Mouse (Mus musculus): ENCODE results near the gene Svep1. TPM values are rescaled to one million over a fixed set of nuclear protein-coding genes. Genes with fewer than 3 reads are reported as not detected.

Svep1 gene
- polyA plus RNA-seq, 1 experiment = 2.7 TPM

- no peak overlapping the region for H3K27ac ChIP-seq (ENCODE audit: insufficient read depth, low read depth, low read length)
- no peaks in the 10 kb centered on the region for H3K4me1 ChIP-seq (ENCODE audit: control insufficient read depth, insufficient read depth, insufficient read length, low read length)
- H3K36me3 ChIP-seq (ENCODE audit: control insufficient read depth, insufficient read depth, low read length) = no peaks in the 10 kb centered on the region
- 56% methylated on average over 6 of the region's 6 CpGs for WGBS
- TF ChIP-seq CTCF (IDR thresholded peaks at IDR 0.05; ENCODE audit: extremely low read depth, insufficient read length, insufficient replicate concordance, low read depth, low read length) (no peak), POLR2A (IDR thresholded peaks at IDR 0.05; ENCODE audit: low read depth, low read length) (no peak)
- H3K4me3 ChIP-seq (ENCODE audit: low read depth, low read length) = no peak overlapping the region
- peaks cover 6% of the 10 kb centered on the region; the same call in 1 of the 2 replicates for H3K27me3 ChIP-seq (ENCODE audit: control insufficient read depth, insufficient read depth, low read length)
These were observed 4.7 kb upstream of the Svep1 start for GRCm38 (mm10) chr4:58211374-58211773.

- TF ChIP-seq POLR2A (IDR thresholded peaks at IDR 0.05; ENCODE audit: low read depth, low read length) (no peak), CTCF (IDR thresholded peaks at IDR 0.05; ENCODE audit: extremely low read depth, insufficient read length, insufficient replicate concordance, low read depth, low read length) (no peak)
- 43% methylated on average over 5 of the region's 5 CpGs for WGBS
- H3K36me3 ChIP-seq (ENCODE audit: control insufficient read depth, insufficient read depth, low read length) = no peaks in the 10 kb centered on the region
- H3K27me3 ChIP-seq (ENCODE audit: control insufficient read depth, insufficient read depth, low read length) = peaks cover 13% of the 10 kb centered on the region
- H3K4me1 ChIP-seq (ENCODE audit: control insufficient read depth, insufficient read depth, insufficient read length, low read length) = no peaks in the 10 kb centered on the region
- H3K27ac ChIP-seq (ENCODE audit: insufficient read depth, low read depth, low read length) = no peak overlapping the region
- H3K4me3 ChIP-seq (ENCODE audit: low read depth, low read length) = no peak overlapping the region
These were observed 4.0 kb upstream of the Svep1 start for GRCm38 (mm10) chr4:58210557-58211090.

GRCm38 (mm10) chr4:58205750-58206114, 927 bp downstream of the Svep1 start:
- 3% methylated on average over 31 of the region's 31 CpGs for WGBS
- peaks cover 16% of the 10 kb centered on the region for H3K27me3 ChIP-seq (ENCODE audit: control insufficient read depth, insufficient read depth, low read length)
- H3K36me3 ChIP-seq (ENCODE audit: control insufficient read depth, insufficient read depth, low read length) = no peaks in the 10 kb centered on the region
- no peak for TF ChIP-seq CTCF (IDR thresholded peaks at IDR 0.05; ENCODE audit: extremely low read depth, insufficient read length, insufficient replicate concordance, low read depth, low read length)
- TF ChIP-seq POLR2A (IDR thresholded peaks at IDR 0.05; ENCODE audit: low read depth, low read length) = no peak
- peak overlapping the region; percentile 74 for H3K4me3 ChIP-seq (ENCODE audit: low read depth, low read length)
- H3K27ac ChIP-seq (ENCODE audit: insufficient read depth, low read depth, low read length) = peak overlapping the region; percentile 59
- H3K4me1 ChIP-seq (ENCODE audit: control insufficient read depth, insufficient read depth, insufficient read length, low read length) = no peaks in the 10 kb centered on the region

- Histone ChIP-seq H3K27ac (ENCODE audit: insufficient read depth, low read depth, low read length) (no peak overlapping the region), H3K27me3 (ENCODE audit: control insufficient read depth, insufficient read depth, low read length) (peaks cover 13% of the 10 kb centered on the region), H3K4me1 (ENCODE audit: control insufficient read depth, insufficient read depth, insufficient read length, low read length) (no peaks in the 10 kb centered on the region), H3K4me3 (ENCODE audit: low read depth, low read length) (no peak overlapping the region), H3K36me3 (ENCODE audit: control insufficient read depth, insufficient read depth, low read length) (no peaks in the 10 kb centered on the region)
- WGBS = 74% methylated on average over 2 of the region's 2 CpGs
- TF ChIP-seq CTCF (IDR thresholded peaks at IDR 0.05; ENCODE audit: extremely low read depth, insufficient read length, insufficient replicate concordance, low read depth, low read length) (no peak), POLR2A (IDR thresholded peaks at IDR 0.05; ENCODE audit: low read depth, low read length) (no peak)
These were observed 5.0 kb downstream of the Svep1 start for GRCm38 (mm10) chr4:58201703-58202102.

GRCm38 (mm10) chr4:58200826-58201225, 5.8 kb downstream of the Svep1 start:
- H3K4me3 ChIP-seq (ENCODE audit: low read depth, low read length) = no peak overlapping the region
- H3K27me3 ChIP-seq (ENCODE audit: control insufficient read depth, insufficient read depth, low read length) = peaks cover 5% of the 10 kb centered on the region
- H3K36me3 ChIP-seq (ENCODE audit: control insufficient read depth, insufficient read depth, low read length) = no peaks in the 10 kb centered on the region
- 61% methylated on average over 4 of the region's 4 CpGs for WGBS
- TF ChIP-seq POLR2A (IDR thresholded peaks at IDR 0.05; ENCODE audit: low read depth, low read length) (no peak), CTCF (IDR thresholded peaks at IDR 0.05; ENCODE audit: extremely low read depth, insufficient read length, insufficient replicate concordance, low read depth, low read length) (no peak)
- H3K4me1 ChIP-seq (ENCODE audit: control insufficient read depth, insufficient read depth, insufficient read length, low read length) = no peaks in the 10 kb centered on the region
- no peak overlapping the region for H3K27ac ChIP-seq (ENCODE audit: insufficient read depth, low read depth, low read length)

- no peaks in the 10 kb centered on the region for H3K27me3 ChIP-seq (ENCODE audit: control insufficient read depth, insufficient read depth, low read length)
- no peak overlapping the region for H3K4me3 ChIP-seq (ENCODE audit: low read depth, low read length)
- no peak overlapping the region for H3K27ac ChIP-seq (ENCODE audit: insufficient read depth, low read depth, low read length)
- H3K36me3 ChIP-seq (ENCODE audit: control insufficient read depth, insufficient read depth, low read length) = no peaks in the 10 kb centered on the region
- TF ChIP-seq CTCF (IDR thresholded peaks at IDR 0.05; ENCODE audit: extremely low read depth, insufficient read length, insufficient replicate concordance, low read depth, low read length) (no peak), POLR2A (IDR thresholded peaks at IDR 0.05; ENCODE audit: low read depth, low read length) (no peak)
- 68% methylated on average over 4 of the region's 4 CpGs for WGBS
- H3K4me1 ChIP-seq (ENCODE audit: control insufficient read depth, insufficient read depth, insufficient read length, low read length) = no peaks in the 10 kb centered on the region
These were observed 9.4 kb downstream of the Svep1 start for GRCm38 (mm10) chr4:58197230-58197629.

GRCm38 (mm10) chr4:58196795-58197194, 9.9 kb downstream of the Svep1 start:
- Histone ChIP-seq H3K4me1 (ENCODE audit: control insufficient read depth, insufficient read depth, insufficient read length, low read length) (no peaks in the 10 kb centered on the region), H3K4me3 (ENCODE audit: low read depth, low read length) (no peak overlapping the region), H3K36me3 (ENCODE audit: control insufficient read depth, insufficient read depth, low read length) (no peaks in the 10 kb centered on the region), H3K27ac (ENCODE audit: insufficient read depth, low read depth, low read length) (no peak overlapping the region), H3K27me3 (ENCODE audit: control insufficient read depth, insufficient read depth, low read length) (no peaks in the 10 kb centered on the region)
- 47% methylated on average over 4 of the region's 4 CpGs for WGBS
- no peak for TF ChIP-seq POLR2A (IDR thresholded peaks at IDR 0.05; ENCODE audit: low read depth, low read length)
- TF ChIP-seq CTCF (IDR thresholded peaks at IDR 0.05; ENCODE audit: extremely low read depth, insufficient read length, insufficient replicate concordance, low read depth, low read length) = no peak
